Mouse (Mus musculus) stomach, postnatal 0 days (tissue): ENCODE data around the gene Frrs1l.

Experiments used
- CTCF ChIP-seq: IDR thresholded peaks from 2 replicates; pipeline ENCODE4 v1.5.1; 2016; ENCODE audit warnings: antibody characterized with exemption, low read depth, mild to moderate bottlenecking, moderate library complexity
- EP300 ChIP-seq: optimal IDR thresholded peaks from 2 replicates; pipeline ENCODE3; 2016; ENCODE audit warnings: antibody characterized with exemption

DNA sequence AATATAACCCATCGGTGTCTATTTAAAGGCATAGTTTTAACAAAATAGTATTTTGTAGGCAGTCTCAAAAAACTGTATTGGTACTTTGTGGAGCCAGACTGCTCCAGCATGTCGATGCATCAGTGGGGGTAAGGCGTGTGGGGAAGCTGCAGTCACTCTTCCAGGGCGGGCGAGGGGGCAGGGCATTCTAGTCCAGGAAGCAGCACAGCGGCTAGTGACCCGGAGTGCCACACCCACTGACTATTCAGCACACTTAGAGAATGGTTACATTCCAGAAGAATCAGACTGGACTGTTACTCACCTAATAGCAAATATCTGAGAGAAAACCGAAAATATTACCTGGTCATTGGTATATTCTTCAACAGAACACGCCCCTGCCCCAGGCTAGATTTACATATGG lies 32.7 kb downstream of the Frrs1l start:
- TF ChIP-seq EP300: no peak
- TF ChIP-seq CTCF: no peak
